Mouse (Mus musculus) thymus, adult 2 months (tissue): ENCODE results near the gene Helz.

Experiments used
- CTCF ChIP-seq: fragments of 200-500 bp; IDR thresholded peaks from 2 replicates; pipeline ENCODE4 v1.5.1; 2012; ENCODE audit warnings: mild to moderate bottlenecking, control low read depth, low read length, moderate library complexity, borderline replicate concordance; ENCODE audit not compliant: control insufficient read depth, poor library complexity, insufficient read depth; ENCODE audit errors: extremely low read depth
- POLR2A ChIP-seq: fragments of 200-500 bp; IDR thresholded peaks from 2 replicates; pipeline ENCODE4 v1.6.1; 2012; ENCODE audit warnings: mild to moderate bottlenecking, low read length, control low read depth, moderate library complexity; ENCODE audit not compliant: control insufficient read depth, poor library complexity, insufficient read depth; ENCODE audit errors: extremely low read depth

DNA sequence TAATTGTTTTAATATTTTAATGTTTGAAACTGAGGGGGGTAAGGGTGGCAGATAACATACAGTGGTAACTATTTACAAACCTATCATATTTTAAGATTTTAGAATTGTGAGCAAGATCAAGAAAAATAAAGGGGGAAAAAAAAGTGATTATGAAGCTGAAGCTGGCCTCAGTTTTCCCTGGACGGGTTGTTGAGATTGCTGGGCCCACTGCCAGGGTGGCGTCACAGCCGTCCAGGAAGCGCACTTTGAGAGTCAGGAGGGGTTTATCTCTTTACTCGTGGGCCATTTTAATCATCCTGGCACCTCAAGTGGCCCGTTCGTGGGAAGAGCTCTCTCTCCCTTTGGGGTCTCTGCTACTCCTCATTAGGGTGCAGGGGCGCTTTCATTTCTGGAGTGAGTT lies 143.8 kb downstream of the Helz start:
- TF ChIP-seq CTCF (no peak), POLR2A (no peak)
